Mouse (Mus musculus) left cerebral cortex, postnatal 36 days (tissue): ENCODE results near the gene Phf1. TPM values are rescaled to one million over a fixed set of nuclear protein-coding genes. Genes with fewer than 3 reads are reported as not detected.
"Not testable (repeated sequence)": the region's sequence is repeated elsewhere in the genome, so short reads cannot be mapped to it uniquely, and the experiment has no call there.

Source experiments
- DNase-seq, 2 experiments: peaks; one replicate each; pipeline ENCODE4 v3.0.0; 2021 to 2022; ENCODE audit warnings: low spot score in 2 of 2, mixed read lengths in 1 of 2
- intact Hi-C: fragments of 180-260 bp; cut with DNase I; formaldehyde crosslinking; loops from one replicate; pipeline ENCODE4 v1.15.1; 2025
- microRNA-seq: library from miRNA; unstranded; fragments of <30 nt; microRNA quantifications from one replicate; pipeline ENCODE4 v1.2.0, GENCODE M21; 2022
- total RNA-seq, 2 experiments: library from RNA; stranded (reverse); gene quantifications; 2 replicates each; pipeline ENCODE4 v1.2.3; 2021

The Phf1 gene
- total RNA-seq, 2 experiments from 2014 or later, result 28.9 to 30.8 TPM

DNA sequence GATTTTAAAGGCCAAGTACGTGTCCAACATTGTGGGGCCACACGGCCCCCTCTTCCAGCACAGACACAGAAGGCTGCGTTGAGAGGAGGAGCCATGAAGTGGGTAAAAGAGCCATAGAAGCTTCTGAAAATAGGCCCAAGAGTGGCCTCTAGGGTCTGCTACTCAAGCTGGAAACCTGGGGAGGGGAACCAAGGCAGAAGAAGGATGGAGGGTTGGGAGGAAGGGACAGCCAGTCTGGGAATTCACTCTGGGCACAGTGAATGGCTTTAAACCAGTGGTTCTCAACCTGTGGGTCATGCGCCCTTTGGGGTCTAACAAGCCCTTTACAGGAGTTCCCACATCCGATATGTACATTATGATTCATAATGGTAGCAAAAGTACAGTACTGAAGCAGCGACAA is 36.4 kb downstream of the Phf1 start:
- peak in 1 of 2 experiments; percentile 3 for DNase-seq
- intact Hi-C loops, result no loop called here

DNA sequence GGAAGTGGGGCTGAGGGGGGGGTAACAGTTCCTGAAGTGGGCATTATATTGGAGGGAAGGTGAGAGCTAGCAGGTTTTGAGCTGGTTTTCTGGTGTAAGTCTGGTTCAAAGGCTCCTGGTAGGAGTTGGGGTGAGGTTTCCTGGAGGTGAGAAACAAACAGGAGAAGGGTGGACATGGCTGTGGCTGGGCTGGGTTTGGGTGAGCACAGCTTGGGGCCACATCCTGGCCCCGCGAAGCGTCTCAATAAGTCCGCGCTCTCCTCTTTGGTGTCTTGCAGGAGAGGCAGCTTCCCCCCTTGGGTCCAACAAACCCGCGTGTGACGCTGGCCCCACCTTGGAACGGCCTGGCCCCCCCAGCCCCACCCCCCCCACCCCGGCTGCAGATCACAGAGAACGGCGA is 37.4 kb downstream of the Phf1 start:
- DNase-seq, result no peak
- intact Hi-C loops, result loop anchor here (5.0 kb wide), 1 partner anchor 57 kb away; the partner anchor contains the start of gene Bak1

DNA sequence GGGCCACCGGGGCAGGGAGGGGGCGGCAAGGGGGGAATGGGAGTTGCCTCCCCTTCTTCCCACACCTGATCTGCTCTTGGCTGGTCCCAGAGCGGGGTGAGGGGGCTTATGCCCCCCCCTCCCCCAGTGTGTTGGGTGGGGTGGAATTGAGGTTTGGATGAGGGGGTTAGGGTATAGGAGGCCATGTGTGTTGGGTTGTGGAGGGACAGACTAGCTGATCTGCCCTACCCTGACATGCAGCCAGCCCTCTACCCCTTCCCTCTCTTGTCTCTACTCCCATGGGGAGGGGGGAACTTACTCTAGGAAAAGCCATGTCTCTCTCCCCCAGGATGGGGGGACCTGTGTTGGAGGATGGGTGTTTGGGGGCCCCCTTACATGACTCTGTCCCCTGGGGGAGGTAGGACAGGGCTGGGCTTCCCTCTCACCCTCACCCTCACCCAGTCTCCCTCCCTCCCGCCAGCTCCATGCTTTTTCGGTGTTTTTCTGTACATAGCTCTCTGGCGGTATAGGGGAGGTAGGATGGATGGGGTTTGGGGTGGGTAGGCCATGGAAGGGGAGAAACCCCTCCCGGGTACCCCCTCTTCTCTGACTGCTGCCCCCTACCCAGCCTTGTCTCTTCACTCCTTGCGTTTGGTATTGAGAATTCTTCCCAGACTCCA is 38.5 kb downstream of the Phf1 start:
- intact Hi-C loops, result loop anchor here (5.0 kb wide), 1 partner anchor 56 kb away; the partner anchor contains the start of gene Bak1
- peak in 1 of 2 experiments; percentile 13 for DNase-seq

- no peak for DNase-seq
- intact Hi-C loops, result loop anchor here (5.0 kb wide), 1 partner anchor 55 kb away; the partner anchor contains the start of gene Bak1
Measured at GRCm38 (mm10) chr17:26972107-26972506, 39.3 kb downstream of the Phf1 start.

DNA sequence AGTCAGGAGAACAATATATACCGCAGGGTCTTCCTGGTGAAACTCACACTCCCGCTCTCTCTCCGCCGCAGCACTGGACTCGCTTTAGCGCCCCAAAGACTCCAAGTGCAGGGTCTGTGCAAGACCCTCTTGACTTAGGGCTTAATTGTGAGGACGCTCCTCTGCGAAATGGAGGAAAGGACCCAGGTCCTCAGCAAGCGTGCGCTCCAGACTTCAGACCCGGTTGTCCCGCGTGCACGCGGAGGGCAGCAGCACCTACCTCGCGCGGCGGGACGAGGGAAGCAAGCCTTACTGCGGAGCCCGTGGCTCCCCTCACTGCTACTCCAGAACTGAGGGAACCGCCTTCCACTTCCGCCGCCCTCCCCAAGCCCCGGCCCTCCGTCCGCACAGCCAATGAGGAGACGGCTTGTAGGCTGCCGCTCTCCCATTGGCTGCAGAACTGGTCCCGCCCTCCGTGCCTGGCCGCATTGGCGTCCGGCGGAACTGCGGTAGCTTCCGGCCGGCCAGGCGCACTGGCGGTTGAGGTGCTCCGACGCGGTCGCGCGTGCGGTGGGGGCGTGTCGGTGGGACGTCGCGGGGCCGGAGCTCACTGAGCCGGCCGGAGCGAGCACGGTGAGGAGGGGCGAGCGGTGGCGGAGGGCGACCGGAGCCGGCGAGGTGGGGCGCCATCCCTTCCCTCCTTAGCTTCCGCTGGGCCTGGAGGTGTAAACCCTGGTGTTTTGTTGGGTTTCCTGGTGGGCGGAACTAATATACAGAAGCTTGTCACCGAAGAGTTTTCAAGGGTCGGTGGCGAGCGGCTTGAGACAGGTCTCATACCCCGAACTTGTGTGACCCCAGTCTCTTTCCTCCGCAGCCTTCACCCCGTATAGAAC is 40.1 kb downstream of the Phf1 start, which contains the start of gene Zbtb9:
Gene Zbtb9 (plus strand): TSS at position 465 of the 872 bp plus-strand sequence.
- DNase-seq, result peak; percentile 96 to 98
- intact Hi-C loops, result loop anchor here (5.0 kb wide), 1 partner anchor 54 kb away; the partner anchor contains the start of gene Bak1

- intact Hi-C loops, result loop anchor here (5.0 kb wide), 1 partner anchor 53 kb away; the partner anchor contains the start of gene Bak1
- no peak for DNase-seq
Measured at GRCm38 (mm10) chr17:26974547-26974946, 41.7 kb downstream of the Phf1 start.

GRCm38 (mm10) chr17:26975415-26975814 is 42.6 kb downstream of the Phf1 start:
- no peak for DNase-seq
- intact Hi-C loops, result no loop called here

- DNase-seq, intact Hi-C loops: not testable (repeated sequence)
Measured at GRCm38 (mm10) chr17:26977354-26977753, 44.5 kb downstream of the Phf1 start.

GRCm38 (mm10) chr17:26979426-26979825 is 46.6 kb downstream of the Phf1 start:
- intact Hi-C loops, result no loop called here
- DNase-seq, result no peak

GRCm38 (mm10) chr17:26981050-26981449 is 48.2 kb downstream of the Phf1 start:
- intact Hi-C loops, result no loop called here
- DNase-seq, result no peak

GRCm38 (mm10) chr17:26983382-26983781 is 50.5 kb downstream of the Phf1 start:
- no peak for DNase-seq
- intact Hi-C loops, result no loop called here

DNA sequence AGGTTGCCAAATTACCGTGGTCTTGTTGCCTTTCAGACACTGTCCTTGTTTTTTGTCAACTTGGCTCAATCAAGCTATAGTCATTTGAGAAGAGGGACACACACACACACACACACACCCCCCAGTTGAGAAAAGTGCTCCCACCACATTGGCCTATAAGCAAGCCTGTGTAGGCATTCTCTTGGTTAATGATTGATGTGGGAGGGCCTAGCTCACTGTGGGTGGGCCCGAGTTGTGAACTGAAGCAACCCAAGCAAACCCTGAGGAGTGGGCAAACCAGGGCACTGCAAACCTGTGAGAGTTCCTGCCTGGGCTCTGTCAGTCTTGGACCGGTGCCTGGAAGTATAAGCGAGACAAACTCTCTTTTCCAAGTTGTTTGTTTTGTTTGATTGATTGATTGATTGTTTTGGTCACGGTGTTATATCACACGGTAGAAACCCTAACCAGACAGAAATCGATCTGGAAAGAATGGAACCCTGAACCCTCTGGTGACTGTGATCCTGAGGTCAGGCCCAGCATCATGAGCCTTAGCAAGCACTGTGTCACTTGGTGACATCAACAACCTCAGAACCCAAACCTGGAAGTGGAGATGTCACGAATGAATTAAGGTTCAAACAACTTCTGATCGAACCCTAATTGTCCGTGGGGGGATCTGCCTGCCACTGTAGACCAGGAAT is 52.8 kb downstream of the Phf1 start:
- DNase-seq, result no peak
- intact Hi-C loops, result no loop called here

Small RNA genes lying within 50 kb of the gene (microRNA-seq; reads per million reads assigned to microRNA genes)
- gene Gm27775, result not detected
- 37.8 reads per million, percentile 47 among the genes with 10 or more reads in this experiment for gene Mir3083
- 2.8 reads per million, percentile 5 among the genes with 10 or more reads in this experiment for gene Mir6968

Other genes starting within 250 kb of the Phf1 start
- gene Crebrf, start 217.4 kb upstream of the Phf1 start, total RNA-seq, result 100 to 1,000 TPM; 117 to 118 TPM
- 10 to 100 TPM; 33.9 to 34.8 TPM for gene Bnip1, start 152.0 kb upstream of the Phf1 start, total RNA-seq
- not detected for gene Nkx2-5, start 88.0 kb upstream of the Phf1 start, total RNA-seq
- gene Kifc5b, start 16.0 kb upstream of the Phf1 start, total RNA-seq, result 1 to 10 TPM; 1.9 to 4.2 TPM
- 100 to 1,000 TPM in 1 of 2 experiments, 10 to 100 TPM in 1; 99.1 to 111 TPM for gene Cuta, start 6.5 kb downstream of the Phf1 start, total RNA-seq
- 100 to 1,000 TPM; 419 to 475 TPM for gene Syngap1, start 8.2 kb downstream of the Phf1 start, total RNA-seq
- gene Zbtb9, start 40.1 kb downstream of the Phf1 start, total RNA-seq, result 10 to 100 TPM; 14.9 to 16.7 TPM
- 10 to 100 TPM; 13.9 to 16.5 TPM for gene Bak1, start 96.0 kb downstream of the Phf1 start, total RNA-seq
- gene Itpr3, start 124.3 kb downstream of the Phf1 start, total RNA-seq, result 1 to 10 TPM; 2.0 to 3.4 TPM
- gene Uqcc2, start 200.9 kb downstream of the Phf1 start, total RNA-seq, result 100 to 1,000 TPM; 230 to 254 TPM
- under 1 TPM; 0.23 to 0.81 TPM for gene Ip6k3, start 234.7 kb downstream of the Phf1 start, total RNA-seq